Mouse (Mus musculus) midbrain, embryonic 12.5 days (tissue): Measurements from ENCODE around the gene Dad1. TPM values are rescaled to one million over a fixed set of nuclear protein-coding genes. Genes with fewer than 3 reads are reported as not detected.

ENCODE experiments used
- ATAC-seq: fragments of 200-750 bp; cut with Nextera tagmentation; 2 replicates; pipeline ENCODE4 v1.8.0; 2017; ENCODE audit warnings: low read depth, moderate TSS enrichment, moderate library complexity; ENCODE audit not compliant: low FRiP score
- H3K27ac ChIP-seq: fragments of 300-500 bp; sonication (generic); replicated peaks from 2 replicates; pipeline ENCODE4 v1.5.1; 2016; ENCODE audit warnings: mild to moderate bottlenecking
- H3K27me3 ChIP-seq: fragments of 300-500 bp; sonication (generic); 2 replicates; pipeline ENCODE4 v1.6.1; 2016; ENCODE audit warnings: mild to moderate bottlenecking
- H3K36me3 ChIP-seq: fragments of 300-500 bp; sonication (generic); 2 replicates; pipeline ENCODE4 v1.6.1; 2016
- H3K4me1 ChIP-seq: fragments of 300-500 bp; sonication (generic); 2 replicates; pipeline ENCODE4 v1.6.1; 2016
- H3K4me2 ChIP-seq: fragments of 300-500 bp; sonication (generic); replicated peaks from 2 replicates; pipeline ENCODE4 v1.6.1; 2016; ENCODE audit warnings: mild to moderate bottlenecking, moderate library complexity
- H3K4me3 ChIP-seq: fragments of 300-500 bp; sonication (generic); 2 replicates; pipeline ENCODE4 v1.5.1; 2016; ENCODE audit warnings: mild to moderate bottlenecking
- H3K9ac ChIP-seq: fragments of 300-500 bp; sonication (generic); replicated peaks from 2 replicates; pipeline ENCODE4 v1.6.1; 2016; ENCODE audit warnings: mild to moderate bottlenecking, moderate library complexity
- H3K9me3 ChIP-seq: fragments of 300-500 bp; sonication (generic); 2 replicates; pipeline ENCODE4 v1.6.1; 2016; ENCODE audit warnings: mild to moderate bottlenecking
- WGBS: fragments of 180-500 bp; shearing (Covaris S2); methylation state at CpG from one replicate; pipeline ENCODE4 v1.1.7; 2016; 5-methylcytosine and 5-hydroxymethylcytosine counted together
- polyA plus RNA-seq: library from polyadenylated mRNA; unstranded; fragments of >200 nt; fragmentation: Nextera tagmentation; extraction: Ambion mirVana; gene quantifications from 2 replicates; pipeline ENCODE4 v1.2.1, GENCODE M21; 2016

Gene Dad1
- polyA plus RNA-seq, 1 experiment from 2014 or later = 220 TPM

- Histone ChIP-seq H3K4me2 (no peak overlapping the region), H3K4me1 (peaks cover 8% of the 10 kb centered on the region), H3K4me3 (no peak overlapping the region), H3K9me3 (no peaks in the 10 kb centered on the region), H3K36me3 (peaks cover 41% of the 10 kb centered on the region), H3K27ac (peak overlapping the region; percentile 63), H3K27me3 (no peaks in the 10 kb centered on the region), H3K9ac (no peak overlapping the region)
- no peak for ATAC-seq
- 48% methylated on average over 3 of the region's 3 CpGs for WGBS
These were observed 9.7 kb downstream of the Dad1 start for GRCm38 (mm10) chr14:54244183-54244582.

DNA sequence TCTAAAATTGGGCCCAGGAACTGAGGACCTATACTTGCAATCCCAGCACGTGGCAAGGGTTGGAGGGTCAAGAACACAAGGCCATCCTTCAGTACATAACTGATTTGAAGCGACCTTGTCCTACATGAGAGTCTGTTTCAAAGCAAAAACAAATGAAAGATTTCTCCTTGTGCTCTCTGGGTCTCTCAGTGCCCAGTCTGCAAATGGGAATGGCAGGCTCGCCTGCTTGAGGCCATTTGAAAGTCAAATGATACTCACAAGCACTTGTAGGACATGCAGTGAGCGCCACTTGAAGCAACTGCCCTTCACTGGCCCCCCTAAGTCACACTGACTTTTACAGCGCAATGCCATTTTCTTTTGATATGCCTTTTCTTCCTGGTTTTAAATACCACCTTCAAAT is 13.4 kb downstream of the Dad1 start:
- H3K4me1 ChIP-seq = peaks cover 8% of the 10 kb centered on the region
- 81% methylated on average over 5 of the region's 5 CpGs for WGBS
- peaks cover 25% of the 10 kb centered on the region for H3K36me3 ChIP-seq
- no peak overlapping the region for H3K4me2 ChIP-seq
- no peak overlapping the region for H3K9ac ChIP-seq
- ATAC-seq = no peak
- H3K27me3 ChIP-seq = no peaks in the 10 kb centered on the region
- no peak overlapping the region for H3K27ac ChIP-seq
- H3K4me3 ChIP-seq = no peak overlapping the region
- H3K9me3 ChIP-seq = no peaks in the 10 kb centered on the region

- 25% methylated on average over 7 of the region's 7 CpGs for WGBS
These were observed 14.7 kb downstream of the Dad1 start for GRCm38 (mm10) chr14:54239002-54239736.

DNA sequence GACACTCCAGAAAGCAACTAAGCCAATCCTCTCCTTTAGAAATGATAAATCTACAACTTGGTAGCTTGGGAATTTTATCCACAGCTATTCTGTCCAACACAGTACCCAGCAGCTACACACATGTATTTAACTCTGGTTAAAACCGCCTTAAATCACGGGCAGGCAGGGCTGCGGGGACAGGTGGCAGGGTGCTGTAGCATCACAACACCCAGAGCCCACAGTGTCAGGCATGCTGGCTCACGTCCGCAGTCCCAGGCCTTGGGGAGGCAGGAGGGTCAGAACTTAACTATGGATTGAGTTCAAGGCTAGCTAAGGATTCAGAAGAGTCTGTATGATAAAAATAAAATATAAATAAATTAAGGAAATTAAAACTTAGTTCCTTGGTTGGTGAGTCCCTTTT is 17.0 kb downstream of the Dad1 start:
- Histone ChIP-seq H3K36me3 (peaks cover 27% of the 10 kb centered on the region), H3K27ac (no peak overlapping the region), H3K9ac (no peak overlapping the region), H3K27me3 (no peaks in the 10 kb centered on the region), H3K4me3 (no peak overlapping the region), H3K4me2 (no peak overlapping the region), H3K9me3 (no peaks in the 10 kb centered on the region), H3K4me1 (peaks cover 12% of the 10 kb centered on the region; the same call in 1 of the 2 replicates)
- no peak for ATAC-seq
- WGBS = 92% methylated on average over 5 of the region's 5 CpGs

More at GRCm38 (mm10) chr14:54239002-54239736, 14.7 kb downstream of the Dad1 start:
- no peak overlapping the region for H3K4me3 ChIP-seq
- H3K27me3 ChIP-seq = no peaks in the 10 kb centered on the region
- peak; percentile 60; the same call in 1 of the 2 replicates for ATAC-seq
- H3K36me3 ChIP-seq = peaks cover 35% of the 10 kb centered on the region
- no peak overlapping the region for H3K27ac ChIP-seq
- peaks cover 7% of the 10 kb centered on the region for H3K4me1 ChIP-seq
- H3K9me3 ChIP-seq = no peaks in the 10 kb centered on the region
- no peak overlapping the region for H3K9ac ChIP-seq
- no peak overlapping the region for H3K4me2 ChIP-seq

DNA sequence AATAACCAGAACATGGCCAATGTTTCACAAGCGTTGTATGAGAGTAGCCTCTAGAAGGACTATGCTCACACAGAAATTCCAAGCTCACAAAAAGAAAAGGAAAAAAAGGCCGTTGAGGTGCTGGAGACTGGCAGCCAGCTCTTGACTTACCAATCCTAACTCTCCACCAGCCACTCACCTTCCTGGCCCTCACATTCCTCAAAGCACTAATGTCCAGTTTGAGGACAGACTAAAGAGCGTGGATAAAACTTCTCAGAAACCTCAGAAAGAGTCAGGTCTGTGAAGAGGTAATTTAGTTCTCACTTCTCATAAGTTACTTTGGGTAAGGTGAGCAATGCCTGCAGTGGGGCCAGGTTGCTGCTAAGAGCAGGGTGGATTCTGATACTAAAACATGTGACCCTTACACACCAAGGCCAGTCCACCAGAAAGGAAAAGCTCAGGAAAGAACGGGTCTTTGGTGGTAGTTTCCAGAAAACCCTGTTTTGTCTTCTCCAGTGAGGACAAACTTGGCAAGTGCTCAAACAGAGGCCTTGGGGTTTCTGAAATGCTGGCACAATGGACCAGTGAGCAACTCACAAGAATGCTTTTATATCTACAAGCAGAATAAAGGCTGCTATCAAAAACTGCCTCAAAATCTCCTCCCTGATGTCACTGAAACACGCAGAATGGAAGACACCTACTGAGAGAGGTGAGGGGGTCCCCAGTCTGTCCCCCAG is 17.9 kb downstream of the Dad1 start:
- no peak overlapping the region for H3K4me3 ChIP-seq
- WGBS = 87% methylated on average over 5 of the region's 5 CpGs
- ATAC-seq = no peak
- no peak overlapping the region for H3K4me2 ChIP-seq
- peaks cover 18% of the 10 kb centered on the region for H3K36me3 ChIP-seq
- no peaks in the 10 kb centered on the region for H3K27me3 ChIP-seq
- no peak overlapping the region for H3K9ac ChIP-seq
- H3K9me3 ChIP-seq = no peaks in the 10 kb centered on the region
- H3K4me1 ChIP-seq = peaks cover 12% of the 10 kb centered on the region
- no peak overlapping the region for H3K27ac ChIP-seq

GRCm38 (mm10) chr14:54234231-54235040 is 19.5 kb downstream of the Dad1 start:
- H3K4me3 ChIP-seq = no peak overlapping the region
- H3K36me3 ChIP-seq = peaks cover 10% of the 10 kb centered on the region
- 0 out of 2 replicates have a peak overlapping the region, but pooled peaks have one; percentile 31 for H3K9ac ChIP-seq
- H3K27me3 ChIP-seq = no peaks in the 10 kb centered on the region
- H3K4me2 ChIP-seq = no peak overlapping the region
- 0 out of 2 replicates have a peak overlapping the region, but pooled peaks have one; percentile 20 for H3K27ac ChIP-seq
- ATAC-seq = no peak
- peaks cover 13% of the 10 kb centered on the region for H3K4me1 ChIP-seq
- WGBS = 78% methylated on average over 20 of the region's 20 CpGs
- H3K9me3 ChIP-seq = no peaks in the 10 kb centered on the region

DNA sequence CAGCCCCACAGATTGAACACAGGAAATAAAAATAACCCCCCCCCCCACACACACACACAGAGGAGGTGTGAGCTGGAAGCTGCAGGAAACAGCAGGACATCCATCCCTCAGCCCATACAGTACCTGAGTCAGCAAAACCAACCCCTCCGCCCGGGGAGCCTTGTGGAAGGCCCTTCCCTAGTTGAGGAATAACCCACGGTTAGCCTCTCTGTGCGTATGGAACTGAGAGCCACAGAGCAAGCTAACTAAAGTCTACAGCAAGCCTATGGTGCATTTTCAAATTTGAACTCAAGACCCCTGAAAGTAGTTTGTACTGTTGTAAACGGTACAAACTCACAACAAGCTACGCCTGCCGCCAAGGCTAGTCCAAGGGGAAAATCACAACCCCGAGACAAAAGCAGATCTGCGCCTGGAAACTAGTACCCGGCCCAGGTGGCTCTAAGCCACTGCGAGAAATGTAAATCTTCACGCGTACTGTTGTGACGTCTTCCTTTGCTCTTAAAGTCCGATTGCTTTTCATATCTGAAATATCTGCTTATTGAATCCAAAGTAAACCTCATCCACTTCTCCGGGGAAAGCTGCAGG is 20.3 kb downstream of the Dad1 start:
- ATAC-seq = no peak
- 79% methylated on average over 16 of the region's 16 CpGs for WGBS
- peaks cover 21% of the 10 kb centered on the region for H3K4me1 ChIP-seq
- no peak overlapping the region for H3K4me2 ChIP-seq
- no peaks in the 10 kb centered on the region for H3K9me3 ChIP-seq
- no peaks in the 10 kb centered on the region for H3K27me3 ChIP-seq
- no peak overlapping the region for H3K9ac ChIP-seq
- H3K4me3 ChIP-seq = no peak overlapping the region
- 0 out of 2 replicates have a peak overlapping the region, but pooled peaks have one; percentile 20 for H3K27ac ChIP-seq
- peaks cover 10% of the 10 kb centered on the region for H3K36me3 ChIP-seq

GRCm38 (mm10) chr14:54232811-54233558 is 20.9 kb downstream of the Dad1 start:
- Histone ChIP-seq H3K27me3 (no peaks in the 10 kb centered on the region), H3K4me2 (no peak overlapping the region), H3K36me3 (peaks cover 10% of the 10 kb centered on the region; the same call in 1 of the 2 replicates), H3K9ac (no peak overlapping the region), H3K4me1 (peaks cover 28% of the 10 kb centered on the region), H3K9me3 (no peaks in the 10 kb centered on the region), H3K27ac (no peak overlapping the region; the same call in 1 of the 2 replicates), H3K4me3 (no peak overlapping the region)
- no peak for ATAC-seq
- 58% methylated on average over 9 of the region's 9 CpGs for WGBS

DNA sequence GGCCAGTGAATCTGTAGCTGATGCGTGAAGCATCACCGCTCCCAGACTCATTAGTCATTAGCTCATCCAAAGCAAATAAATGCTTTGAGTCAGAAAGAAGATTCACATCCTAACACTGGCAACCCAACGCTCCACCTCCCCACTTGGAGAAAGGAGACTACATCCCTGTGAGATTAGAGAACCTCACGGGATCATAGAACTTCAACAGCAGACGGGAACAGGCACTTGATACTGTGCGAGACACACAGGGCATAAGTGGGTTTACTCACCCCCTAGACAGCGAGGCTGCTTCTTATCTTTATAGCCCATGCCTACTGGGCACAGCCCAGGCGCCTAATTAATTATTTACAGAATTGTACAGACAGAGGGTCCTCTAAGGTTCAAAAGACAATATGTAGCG is 21.8 kb downstream of the Dad1 start:
- Histone ChIP-seq H3K4me2 (no peak overlapping the region), H3K36me3 (peaks cover 10% of the 10 kb centered on the region; the same call in 1 of the 2 replicates), H3K9me3 (no peaks in the 10 kb centered on the region), H3K4me1 (peaks cover 28% of the 10 kb centered on the region), H3K9ac (no peak overlapping the region), H3K27me3 (peaks cover 5% of the 10 kb centered on the region; the same call in 1 of the 2 replicates), H3K27ac (0 out of 2 replicates have a peak overlapping the region, but pooled peaks have one; percentile 22), H3K4me3 (no peak overlapping the region)
- 72% methylated on average over 9 of the region's 9 CpGs for WGBS
- ATAC-seq = no peak

DNA sequence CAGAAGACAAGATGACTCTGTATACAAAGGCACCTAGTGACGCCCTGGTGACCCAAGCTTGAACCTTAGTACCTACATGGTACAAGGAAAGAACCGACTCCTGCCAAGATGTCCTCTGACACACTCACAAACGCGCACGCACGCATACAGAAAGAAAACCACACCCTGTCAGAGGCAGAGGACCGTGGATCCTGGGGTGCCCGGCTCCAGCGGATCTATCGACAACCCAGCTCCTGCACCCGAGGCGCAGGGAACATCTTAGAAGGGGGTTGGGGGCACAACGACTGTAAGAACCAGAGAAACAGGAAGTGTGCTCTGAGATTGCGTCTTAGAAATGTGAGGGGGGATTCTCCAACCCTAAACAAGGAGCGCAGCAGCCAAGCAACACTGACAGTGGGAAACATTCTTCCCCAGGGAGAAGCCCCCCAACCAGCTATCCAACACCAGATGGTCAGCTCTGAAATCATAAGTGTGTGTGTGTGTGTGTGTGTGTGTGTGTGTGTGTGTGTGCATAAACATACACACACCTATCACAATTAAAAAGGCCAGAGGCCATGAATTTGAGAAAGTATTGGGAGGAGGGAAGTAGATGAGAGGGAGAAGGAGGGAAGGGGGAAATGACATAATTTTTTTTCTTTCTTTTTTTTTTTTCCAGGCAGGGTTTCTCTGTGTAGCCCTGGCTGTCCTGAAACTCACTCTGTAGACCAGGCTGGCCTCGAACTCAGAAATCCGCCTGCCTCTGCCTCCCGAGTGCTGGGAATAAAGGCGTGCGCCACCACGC is 22.5 kb downstream of the Dad1 start:
- peaks cover 10% of the 10 kb centered on the region; the same call in 1 of the 2 replicates for H3K36me3 ChIP-seq
- peaks cover 28% of the 10 kb centered on the region for H3K4me1 ChIP-seq
- no peak for ATAC-seq
- peaks cover 13% of the 10 kb centered on the region; the same call in 1 of the 2 replicates for H3K27me3 ChIP-seq
- H3K9ac ChIP-seq = no peak overlapping the region
- no peaks in the 10 kb centered on the region for H3K9me3 ChIP-seq
- 0 out of 2 replicates have a peak overlapping the region, but pooled peaks have one; percentile 22 for H3K27ac ChIP-seq
- 90% methylated on average over 21 of the region's 21 CpGs for WGBS
- H3K4me3 ChIP-seq = no peak overlapping the region
- no peak overlapping the region for H3K4me2 ChIP-seq
